Mouse (Mus musculus) cerebellum, adult 2 months (tissue): ENCODE data around the gene Ank2. TPM values are rescaled to one million over a fixed set of nuclear protein-coding genes. Genes with fewer than 3 reads are reported as not detected.
"Not testable (repeated sequence)": the region's sequence is repeated elsewhere in the genome, so short reads cannot be mapped to it uniquely, and the experiment has no call there.

Source experiments
- DNase-seq, 2 experiments: peaks; one replicate each; pipeline ENCODE4 v3.0.0; 2021
- H3K27ac ChIP-seq: fragments of 200-500 bp; 2 replicates; pipeline ENCODE4 v1.5.1; 2012; ENCODE audit warnings: low read length, control low read depth, inconsistent platforms; ENCODE audit not compliant: insufficient read depth
- H3K27me3 ChIP-seq: fragments of 200-500 bp; 2 replicates; pipeline ENCODE4 v1.6.1; 2012; ENCODE audit warnings: inconsistent platforms, mild to moderate bottlenecking, low read length, moderate library complexity; ENCODE audit not compliant: control insufficient read depth, insufficient read depth
- H3K4me1 ChIP-seq: fragments of 200-500 bp; 2 replicates; pipeline ENCODE4 v1.6.1; 2011; ENCODE audit warnings: low read length; ENCODE audit not compliant: control insufficient read depth, insufficient read depth
- H3K4me3 ChIP-seq: fragments of 200-500 bp; replicated peaks from 2 replicates; pipeline ENCODE3; 2011; ENCODE audit warnings: mild to moderate bottlenecking, low read depth, low read length, control low read depth; ENCODE audit not compliant: insufficient read depth
- CTCF ChIP-seq: fragments of 200-500 bp; IDR thresholded peaks from 2 replicates; pipeline ENCODE4 v1.5.1; 2011; ENCODE audit warnings: low read depth, mild to moderate bottlenecking, control low read depth, low read length, moderate library complexity, borderline replicate concordance; ENCODE audit not compliant: insufficient read depth
- POLR2A ChIP-seq: fragments of 200-500 bp; IDR thresholded peaks from 2 replicates; pipeline ENCODE4 v1.6.1; 2011; ENCODE audit warnings: low read length, control low read depth, borderline replicate concordance; ENCODE audit not compliant: insufficient read depth
- WGBS: fragments of 180-500 bp; shearing (Covaris S2); methylation state at CpG from one replicate; pipeline ENCODE4 v1.1.7; 2018; 5-methylcytosine and 5-hydroxymethylcytosine counted together
- polyA plus RNA-seq: library from polyadenylated mRNA; depleted of rRNA; stranded (reverse); fragments of >200 nt; gene quantifications from 2 replicates; pipeline ENCODE4 v1.2.3, GENCODE M21; 2012

Ank2 gene
- polyA plus RNA-seq, 1 experiment, result 457 TPM

GRCm38 (mm10) chr3:127341300-127341699 lies 157.8 kb downstream of the Ank2 start:
- no peaks in the 10 kb centered on the region for H3K4me1 ChIP-seq
- 57% methylated on average over 2 of the region's 2 CpGs for WGBS
- TF ChIP-seq POLR2A (no peak), CTCF (no peak)
- DNase-seq, result no peak
- no peak overlapping the region; the same call in 1 of the 2 replicates for H3K27ac ChIP-seq
- H3K4me3 ChIP-seq, result no peak overlapping the region
- no peaks in the 10 kb centered on the region for H3K27me3 ChIP-seq

- Histone ChIP-seq H3K27me3 (no peaks in the 10 kb centered on the region), H3K4me1 (no peaks in the 10 kb centered on the region), H3K4me3 (no peak overlapping the region), H3K27ac (no peak overlapping the region)
- no peak for TF ChIP-seq CTCF
- TF ChIP-seq POLR2A, result no peak
- 49% methylated on average over 6 of the region's 6 CpGs for WGBS
- DNase-seq, result no peak
Measured at GRCm38 (mm10) chr3:127334876-127335275, 164.3 kb downstream of the Ank2 start.

DNA sequence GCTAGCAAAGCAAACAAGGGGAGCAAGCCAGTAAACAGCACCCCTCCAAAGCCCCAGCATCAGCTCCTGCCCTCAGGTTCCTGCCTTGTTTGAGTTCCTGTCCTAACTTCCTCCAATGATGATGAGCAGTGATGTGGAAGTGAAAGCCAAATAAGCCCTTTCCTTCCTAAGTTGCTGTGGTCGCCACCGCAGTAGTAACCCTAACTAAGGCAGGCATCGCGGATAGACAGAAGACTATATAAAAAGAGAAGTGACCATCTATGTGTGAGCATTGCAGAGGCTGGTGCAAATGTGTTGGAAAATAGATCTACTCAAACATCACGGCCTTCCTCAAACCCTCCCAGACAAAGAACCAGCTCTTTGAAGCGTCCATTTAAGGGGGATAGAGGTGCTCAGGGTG lies 167.6 kb downstream of the Ank2 start:
- H3K4me3 ChIP-seq, result no peak overlapping the region
- no peak for DNase-seq
- 96% methylated on average over 6 of the region's 6 CpGs for WGBS
- TF ChIP-seq POLR2A (no peak), CTCF (no peak)
- H3K4me1 ChIP-seq, result no peaks in the 10 kb centered on the region
- H3K27ac ChIP-seq, result no peak overlapping the region
- no peaks in the 10 kb centered on the region for H3K27me3 ChIP-seq

DNA sequence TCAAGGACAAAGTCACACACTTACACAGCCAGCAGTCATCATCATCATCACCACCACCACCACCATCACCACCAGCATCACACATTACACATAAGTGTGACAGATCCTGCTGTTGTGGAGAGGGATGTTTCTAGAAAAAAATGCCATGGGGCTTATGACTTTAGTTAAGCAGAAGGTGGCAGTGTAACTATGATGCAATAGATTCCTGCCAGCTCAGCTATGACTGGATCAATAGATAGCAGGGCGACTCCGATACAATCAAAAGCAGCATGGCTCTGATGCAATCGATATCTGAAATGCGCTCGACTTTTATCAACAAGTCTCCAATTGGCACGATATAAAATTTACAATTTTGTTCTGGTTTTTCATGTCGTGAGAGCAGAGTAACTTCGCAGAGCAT lies 172.8 kb downstream of the Ank2 start:
- no peak for DNase-seq
- Histone ChIP-seq H3K4me3 (no peak overlapping the region), H3K27ac (no peak overlapping the region), H3K4me1 (0 out of 2 replicates have a peak, but pooled peaks cover 3% of the 10 kb centered on the region), H3K27me3 (no peaks in the 10 kb centered on the region)
- 86% methylated on average over 8 of the region's 8 CpGs for WGBS
- TF ChIP-seq POLR2A (no peak), CTCF (no peak)

- DNase-seq, result peak in 1 of 2 experiments; percentile 63
- no peak overlapping the region for H3K4me3 ChIP-seq
- no peaks in the 10 kb centered on the region for H3K27me3 ChIP-seq
- H3K4me1 ChIP-seq, result 0 out of 2 replicates have a peak, but pooled peaks cover 3% of the 10 kb centered on the region
- H3K27ac ChIP-seq, result no peak overlapping the region
- no peak for TF ChIP-seq POLR2A
- TF ChIP-seq CTCF, result peak; percentile 53; the same call in 1 of the 2 replicates
Measured at GRCm38 (mm10) chr3:127322870-127323269, 176.3 kb downstream of the Ank2 start.

DNA sequence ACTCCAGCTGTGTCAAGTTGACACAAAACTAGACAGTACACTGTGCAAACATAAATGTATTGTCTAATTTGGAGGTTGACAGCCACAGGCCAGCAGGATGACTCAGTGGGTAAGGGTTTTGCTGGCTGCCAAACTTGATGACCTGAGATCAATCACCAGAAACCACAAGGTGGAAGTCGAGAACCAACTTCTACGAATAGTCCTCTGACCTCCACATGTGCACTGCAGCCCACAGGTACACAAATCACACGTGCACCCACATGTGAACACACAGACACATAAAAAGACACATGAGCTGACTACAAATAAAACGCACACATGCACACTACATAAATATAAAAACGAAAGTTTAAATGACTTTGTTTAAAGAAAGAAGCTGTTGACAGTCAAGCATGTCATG lies 177.5 kb downstream of the Ank2 start:
- H3K4me3 ChIP-seq, result no peak overlapping the region
- no peak overlapping the region for H3K27ac ChIP-seq
- no peak for DNase-seq
- no peak for TF ChIP-seq CTCF
- 79% methylated on average over 5 of the region's 5 CpGs for WGBS
- 0 out of 2 replicates have a peak, but pooled peaks cover 3% of the 10 kb centered on the region for H3K4me1 ChIP-seq
- H3K27me3 ChIP-seq, result no peaks in the 10 kb centered on the region

- DNase-seq, H3K27ac ChIP-seq, H3K4me1 ChIP-seq, H3K4me3 ChIP-seq, H3K27me3 ChIP-seq: not testable (repeated sequence)
- 88% methylated on average over 5 of the region's 5 CpGs for WGBS
Measured at GRCm38 (mm10) chr3:127321031-127321430, 178.1 kb downstream of the Ank2 start.

DNA sequence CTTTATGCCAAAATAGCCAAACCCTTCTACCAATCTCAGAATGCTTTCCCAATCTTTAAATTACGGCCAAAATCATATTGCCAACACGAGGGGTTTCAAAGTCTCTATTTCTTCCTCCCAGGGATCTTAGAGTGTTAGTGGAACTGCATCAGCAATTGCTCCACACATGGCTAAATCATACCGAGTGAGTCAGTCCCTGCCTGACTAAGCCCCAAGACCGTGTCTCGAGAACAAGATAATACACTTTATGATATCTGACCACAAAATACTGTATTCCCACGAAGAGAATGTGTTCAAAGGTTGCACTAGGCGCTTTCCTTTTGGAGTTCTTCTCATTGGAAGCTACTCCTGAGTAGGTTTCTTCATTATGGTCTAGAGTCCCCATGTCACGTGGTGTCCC lies 178.8 kb downstream of the Ank2 start:
- no peak for TF ChIP-seq POLR2A
- no peak for TF ChIP-seq CTCF
- H3K27ac ChIP-seq, result no peak overlapping the region
- H3K4me3 ChIP-seq, result no peak overlapping the region
- no peak for DNase-seq
- 91% methylated on average over 8 of the region's 8 CpGs for WGBS
- 0 out of 2 replicates have a peak, but pooled peaks cover 3% of the 10 kb centered on the region for H3K4me1 ChIP-seq
- no peaks in the 10 kb centered on the region for H3K27me3 ChIP-seq
